Mouse (Mus musculus): ENCODE measurements around the gene Hs6st2. TPM values are rescaled to one million over a fixed set of nuclear protein-coding genes. Genes with fewer than 3 reads are reported as not detected.

The Hs6st2 gene
- polyA plus RNA-seq, 1 experiment from 2014 or later, result 131 TPM

DNA sequence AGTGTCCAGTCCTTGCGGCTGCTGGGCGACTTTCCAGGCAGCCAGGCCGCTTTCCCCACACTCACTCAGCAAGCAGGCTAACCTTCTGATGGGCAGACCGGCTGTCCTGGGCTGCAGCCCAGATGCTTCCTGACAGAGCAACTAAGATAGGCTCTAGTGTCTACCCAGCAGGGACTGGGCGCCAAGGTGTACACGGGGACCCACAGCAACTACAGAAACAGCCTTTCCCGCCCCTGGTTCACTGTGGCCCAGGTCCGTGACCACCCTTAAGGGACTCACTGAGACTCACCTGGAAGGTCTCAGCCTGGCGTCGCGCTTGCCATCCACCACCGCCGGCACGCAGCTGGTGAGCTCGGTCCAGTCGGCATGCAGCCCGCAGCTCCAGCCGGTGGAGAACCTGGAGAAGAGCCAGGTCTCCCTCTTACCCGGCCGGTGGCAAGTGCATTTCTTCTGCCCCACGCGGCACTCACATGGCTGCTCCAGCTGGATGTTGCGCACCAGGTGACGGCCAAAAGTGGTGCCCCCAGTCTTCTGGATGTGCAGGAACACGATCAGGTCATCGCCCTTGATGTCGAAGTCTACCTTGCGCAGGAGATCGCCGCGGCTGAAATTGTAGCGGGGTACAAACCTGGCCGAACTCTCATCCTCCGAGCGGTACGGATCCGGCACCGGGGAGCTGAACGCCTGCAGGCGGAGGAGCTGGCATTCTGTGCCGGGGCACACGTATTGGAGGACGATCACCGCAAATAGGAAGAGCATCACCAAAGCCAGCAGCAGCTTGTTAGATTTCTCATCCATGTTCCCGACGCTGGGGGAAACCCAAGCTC, 1.8 kb downstream of the Hs6st2 start:
- DNase-seq (ENCODE audit: low read depth, low spot score) (no peak), ATAC-seq (no peak)
- in situ Hi-C loops (cut with MboI; ENCODE audit: low pct_unique_long_range_greater_than_20kb), result no loop called here
- POLR2A ChIA-PET, result no interaction called here
- peaks cover 18% of the 10 kb centered on the region for H3K27me3 ChIP-seq
- CTCF ChIA-PET, result interaction anchor here (1.0 kb wide), 1 partner anchor 102 kb away, joined by 3 read pairs; no protein-coding TSS in a partner anchor
- no peak for TF ChIP-seq CTCF (IDR thresholded peaks at IDR 0.05)

DNA sequence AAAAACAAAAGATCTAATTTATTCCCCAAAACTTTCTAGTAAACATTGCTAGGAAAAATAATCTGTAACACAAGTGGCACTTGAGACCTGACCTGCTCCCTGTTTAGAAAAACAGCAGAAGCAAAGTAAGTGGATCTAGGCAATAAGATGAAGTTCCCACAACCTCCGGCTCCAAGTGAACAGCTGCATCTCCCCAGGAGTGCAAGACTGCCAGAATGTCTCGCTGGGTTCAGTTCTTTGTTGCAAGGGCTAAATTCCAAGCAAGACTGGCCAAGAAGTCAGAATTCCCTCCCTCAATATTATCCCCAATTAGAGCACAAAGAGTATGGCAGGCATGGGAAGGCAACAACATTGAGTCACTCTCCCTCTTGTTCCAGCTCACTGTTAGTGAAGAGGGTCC, 23.4 kb downstream of the Hs6st2 start:
- TF ChIP-seq CTCF (IDR thresholded peaks at IDR 0.05), result no peak
- H3K27me3 ChIP-seq, result peaks cover 23% of the 10 kb centered on the region
- no peak for ATAC-seq
- ChIA-PET CTCF (no interaction called here), POLR2A (no interaction called here)
- no peak for DNase-seq (ENCODE audit: low read depth, low spot score)
- in situ Hi-C loops (cut with MboI; ENCODE audit: low pct_unique_long_range_greater_than_20kb), result no loop called here

DNA sequence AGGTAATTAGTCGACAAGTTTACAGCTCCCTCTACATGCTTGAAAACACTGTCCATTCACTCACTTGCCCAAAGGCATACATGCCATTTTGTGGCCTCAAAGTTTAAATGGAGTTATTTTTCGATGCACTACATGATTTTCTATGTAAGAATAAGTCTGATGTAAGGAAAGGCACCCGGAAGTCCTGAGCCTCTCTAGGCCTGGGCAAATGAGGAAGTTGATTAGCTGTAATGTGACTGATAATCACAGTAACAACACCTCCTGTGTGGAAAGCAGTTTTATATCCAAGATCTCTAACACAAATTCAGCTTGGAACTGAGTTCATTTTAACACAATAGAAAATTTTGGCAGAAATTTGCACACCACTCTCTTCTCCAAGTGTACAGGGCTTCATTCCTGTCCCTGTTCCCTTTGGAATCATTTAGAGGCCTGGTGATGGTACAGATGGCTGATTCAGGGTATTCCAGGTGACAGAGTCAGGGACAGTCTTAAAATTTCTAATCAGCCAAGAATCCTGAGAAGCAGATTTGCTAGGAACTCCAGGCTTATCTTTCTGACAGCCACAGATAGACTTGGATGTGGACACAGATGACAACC, 38.9 kb downstream of the Hs6st2 start:
- ChIA-PET CTCF (no interaction called here), POLR2A (no interaction called here)
- ATAC-seq, result no peak
- no peak for TF ChIP-seq CTCF (IDR thresholded peaks at IDR 0.05)
- no peak for DNase-seq (ENCODE audit: low read depth, low spot score)
- peaks cover 27% of the 10 kb centered on the region for H3K27me3 ChIP-seq
- in situ Hi-C loops (cut with MboI; ENCODE audit: low pct_unique_long_range_greater_than_20kb), result no loop called here

DNA sequence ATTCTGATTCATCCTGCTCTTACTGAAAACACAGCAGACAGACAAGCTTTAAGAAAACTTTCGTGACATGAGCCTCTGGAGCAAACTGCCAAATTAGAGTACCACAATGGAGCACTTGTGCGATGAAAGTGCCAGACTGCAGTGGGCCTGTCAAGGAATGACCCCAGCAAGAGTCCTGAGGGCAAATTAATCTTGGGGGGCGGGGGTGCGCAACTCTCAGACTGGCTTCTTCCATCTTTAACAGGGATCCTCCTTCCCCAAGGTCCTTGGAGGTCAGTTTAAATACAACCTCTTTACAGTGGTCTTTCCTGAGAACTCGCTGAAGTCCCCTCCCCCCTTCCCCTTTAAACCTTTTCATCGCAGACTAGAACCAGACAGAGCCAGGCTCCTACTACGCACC, 45.9 kb downstream of the Hs6st2 start:
- ATAC-seq (no peak), DNase-seq (ENCODE audit: low read depth, low spot score) (no peak)
- POLR2A ChIA-PET, result interaction anchor here (0.6 kb wide), 1 partner anchor 33 kb away, joined by 4 read pairs; no protein-coding TSS in a partner anchor
- peaks cover 60% of the 10 kb centered on the region for H3K27me3 ChIP-seq
- in situ Hi-C loops (cut with MboI; ENCODE audit: low pct_unique_long_range_greater_than_20kb), result no loop called here
- CTCF ChIA-PET, result interaction anchor here (1.0 kb wide), 1 partner anchor 12 kb away, joined by 3 read pairs; no protein-coding TSS in a partner anchor
- no peak for TF ChIP-seq CTCF (IDR thresholded peaks at IDR 0.05)

DNA sequence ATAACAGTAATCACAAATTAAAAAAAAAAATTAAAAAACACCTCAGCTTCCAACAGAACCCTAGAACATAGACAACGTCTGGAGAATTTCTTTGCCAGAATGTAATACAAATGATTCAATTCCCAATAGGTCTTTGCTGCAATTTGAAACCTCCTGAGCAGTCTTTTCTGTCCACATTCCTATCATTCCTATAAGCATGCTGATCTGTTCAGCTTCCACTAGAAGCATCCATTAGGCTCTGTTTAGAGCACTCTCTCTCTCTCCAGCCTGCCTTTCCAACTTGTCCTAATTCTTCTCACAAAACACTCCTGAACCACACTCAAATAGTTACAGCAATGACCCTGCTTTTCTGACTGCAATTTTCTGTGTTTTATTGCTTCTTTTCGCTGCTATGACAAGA, 50.3 kb downstream of the Hs6st2 start:
- ATAC-seq, result no peak
- CTCF ChIA-PET, result no interaction called here
- DNase-seq (ENCODE audit: low read depth, low spot score), result no peak
- peaks cover 47% of the 10 kb centered on the region for H3K27me3 ChIP-seq
- POLR2A ChIA-PET, result no interaction called here
- no peak for TF ChIP-seq CTCF (IDR thresholded peaks at IDR 0.05)
- in situ Hi-C loops (cut with MboI; ENCODE audit: low pct_unique_long_range_greater_than_20kb), result no loop called here

DNA sequence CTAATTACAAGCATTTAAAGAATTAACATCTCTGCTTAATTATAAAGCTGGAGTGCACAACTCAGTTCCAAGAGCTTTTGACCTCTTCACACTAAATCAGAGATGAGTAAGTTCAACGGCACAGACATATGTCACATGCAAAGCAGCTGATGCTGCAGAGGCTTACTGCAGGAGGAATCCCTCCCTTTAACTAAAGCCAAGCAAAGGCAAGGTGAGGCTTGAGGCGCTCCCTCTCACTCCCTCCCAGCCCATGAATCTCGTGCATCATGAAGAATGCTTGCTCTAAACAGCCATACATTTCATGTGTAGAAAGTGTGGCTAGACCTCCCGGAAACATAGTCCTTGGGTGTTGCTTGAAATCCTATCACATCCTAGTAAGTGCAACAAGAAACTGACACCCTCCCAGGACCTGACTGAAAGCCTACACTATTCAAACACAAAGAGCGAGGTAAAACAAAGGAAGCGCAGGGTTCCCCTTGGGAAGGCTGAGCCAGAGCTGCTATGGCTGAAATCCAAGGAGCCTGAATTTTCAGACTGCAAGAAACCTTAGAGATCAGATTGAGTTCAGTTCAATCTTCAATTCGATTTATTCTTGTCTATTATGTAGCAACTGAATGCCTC, 67.2 kb downstream of the Hs6st2 start:
- in situ Hi-C loops (cut with MboI; ENCODE audit: low pct_unique_long_range_greater_than_20kb), result no loop called here
- TF ChIP-seq CTCF (IDR thresholded peaks at IDR 0.05), result no peak
- ChIA-PET CTCF (no interaction called here), POLR2A (no interaction called here)
- H3K27me3 ChIP-seq, result peaks cover 21% of the 10 kb centered on the region
- no peak for ATAC-seq
- DNase-seq (ENCODE audit: low read depth, low spot score), result no peak

DNA sequence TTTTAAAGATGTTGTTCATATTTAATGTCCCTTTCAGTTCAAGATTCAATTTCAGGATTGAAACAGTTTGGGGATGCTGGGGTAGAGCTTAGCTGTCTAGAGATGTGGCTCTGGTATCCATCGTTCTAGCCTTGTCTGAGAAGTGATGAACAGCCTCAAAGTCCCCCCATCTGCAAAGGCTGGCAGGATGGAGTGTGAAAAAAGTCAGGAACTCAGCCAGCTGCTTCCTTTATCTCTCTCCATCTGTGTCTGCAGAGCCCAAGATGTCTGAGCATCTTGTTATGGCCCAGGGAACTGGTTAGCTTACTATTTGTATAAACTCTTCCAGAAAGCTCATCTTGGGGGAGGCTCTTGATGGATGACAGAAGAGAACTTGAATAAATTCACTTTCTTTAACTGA, 70.9 kb downstream of the Hs6st2 start:
- ATAC-seq (no peak), DNase-seq (ENCODE audit: low read depth, low spot score) (no peak)
- in situ Hi-C loops (cut with MboI; ENCODE audit: low pct_unique_long_range_greater_than_20kb), result no loop called here
- POLR2A ChIA-PET, result interaction anchor here (0.7 kb wide), 1 partner anchor 18 kb away, joined by 6 read pairs; no protein-coding TSS in a partner anchor
- H3K27me3 ChIP-seq, result peaks cover 31% of the 10 kb centered on the region
- CTCF ChIA-PET, result no interaction called here
- no peak for TF ChIP-seq CTCF (IDR thresholded peaks at IDR 0.05)

DNA sequence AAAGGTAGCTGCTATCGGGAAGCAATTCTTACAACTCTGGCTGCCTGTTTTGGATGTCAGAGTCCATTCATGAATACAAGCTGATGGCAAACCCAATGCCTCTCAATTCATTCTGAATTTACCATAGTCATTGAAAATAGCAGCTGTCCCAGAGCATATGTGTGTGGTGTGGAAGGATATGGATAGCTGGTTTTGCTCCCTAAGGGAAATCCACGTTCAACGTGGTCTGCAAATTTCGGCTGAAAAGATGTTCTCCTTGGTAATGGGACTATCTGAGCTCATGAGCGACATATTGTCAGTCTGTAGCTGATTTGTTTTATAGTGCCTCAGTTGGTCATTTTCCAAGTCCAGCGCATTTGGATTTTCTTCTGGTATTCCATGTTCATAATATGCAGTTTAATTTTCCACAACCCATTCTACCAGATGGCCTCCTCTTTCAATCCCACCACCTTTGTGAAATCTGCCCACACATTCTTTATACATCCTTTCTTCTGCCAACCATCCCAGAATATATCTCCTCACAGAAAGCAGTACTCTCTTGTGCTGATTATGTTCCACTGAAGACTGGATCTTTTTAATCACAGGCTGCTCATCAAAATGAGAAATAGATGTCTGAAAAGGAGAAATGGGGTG, 75.3 kb downstream of the Hs6st2 start:
- ATAC-seq, result no peak
- no peak for TF ChIP-seq CTCF (IDR thresholded peaks at IDR 0.05)
- CTCF ChIA-PET, result no interaction called here
- in situ Hi-C loops (cut with MboI; ENCODE audit: low pct_unique_long_range_greater_than_20kb), result no loop called here
- H3K27me3 ChIP-seq, result peaks cover 26% of the 10 kb centered on the region
- POLR2A ChIA-PET, result no interaction called here
- no peak for DNase-seq (ENCODE audit: low read depth, low spot score)

DNA sequence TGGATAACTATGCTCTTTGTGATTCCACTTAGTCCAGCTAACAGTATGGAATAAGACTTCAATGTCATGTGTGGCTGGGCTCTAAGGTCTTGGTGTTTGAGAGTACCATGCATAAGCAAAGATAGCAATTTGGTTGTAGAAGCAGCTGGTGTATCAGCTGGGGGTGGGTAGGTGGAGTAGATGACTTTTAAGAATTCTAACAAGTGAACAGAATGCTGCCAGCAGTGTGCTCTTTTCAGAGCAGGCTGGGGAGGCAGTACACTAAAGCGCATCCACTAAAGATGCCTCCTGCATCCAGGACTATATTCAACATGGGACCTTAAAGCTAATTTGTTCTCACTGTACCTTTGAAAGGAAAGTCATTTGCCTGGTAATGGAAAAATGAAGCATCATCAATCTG, 88.9 kb downstream of the Hs6st2 start:
- TF ChIP-seq CTCF (IDR thresholded peaks at IDR 0.05), result no peak
- DNase-seq (ENCODE audit: low read depth, low spot score) (no peak), ATAC-seq (no peak)
- in situ Hi-C loops (cut with MboI; ENCODE audit: low pct_unique_long_range_greater_than_20kb), result no loop called here
- CTCF ChIA-PET, result no interaction called here
- POLR2A ChIA-PET, result no interaction called here
- H3K27me3 ChIP-seq, result peaks cover 33% of the 10 kb centered on the region

DNA sequence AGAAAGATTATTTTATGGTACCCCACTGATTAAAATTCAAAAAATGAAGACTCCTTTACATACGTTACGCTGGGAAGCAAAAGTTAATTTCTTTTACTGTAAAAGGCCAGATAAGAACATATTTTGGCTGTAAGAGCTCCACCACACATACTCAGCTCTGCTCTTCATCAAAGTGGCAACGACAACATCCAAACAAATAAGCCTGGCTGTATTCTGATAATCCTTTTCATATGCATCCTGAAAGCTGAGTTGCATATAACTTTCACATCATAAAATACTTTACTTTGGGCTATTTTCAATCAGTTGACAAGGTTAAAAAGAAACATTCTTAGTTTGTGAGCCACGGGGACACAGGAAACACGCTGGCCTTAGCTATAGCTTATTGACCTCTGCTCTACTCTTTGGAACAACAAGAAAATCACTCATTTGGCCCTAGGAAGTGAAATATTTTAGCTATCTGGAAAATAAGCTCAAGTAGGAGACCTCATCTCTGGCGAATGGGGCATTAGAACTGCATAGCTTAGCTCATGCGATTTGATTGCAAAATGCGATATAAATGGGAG, 91.1 kb downstream of the Hs6st2 start:
- CTCF ChIA-PET, result interaction anchor here (1.6 kb wide), 1 partner anchor 63 kb away, joined by 3 read pairs; no protein-coding TSS in a partner anchor

More for the DNA sequence above, 91.1 kb downstream of the Hs6st2 start:
- in situ Hi-C loops (cut with MboI; ENCODE audit: low pct_unique_long_range_greater_than_20kb), result no loop called here
- no peak for DNase-seq (ENCODE audit: low read depth, low spot score)
- no peak for TF ChIP-seq CTCF (IDR thresholded peaks at IDR 0.05)
- peaks cover 40% of the 10 kb centered on the region for H3K27me3 ChIP-seq
- POLR2A ChIA-PET, result interaction anchor here (0.6 kb wide), 1 partner anchor 12 kb away, joined by 4 read pairs; no protein-coding TSS in a partner anchor
- ATAC-seq, result no peak

All from Patski (cell line).